Mouse (Mus musculus) ovary, postnatal 14 days (tissue): Measurements from ENCODE around the gene Tssk1.
A peak's percentile ranks its signal among the peaks of the same experiment; 100 is the strongest.

ENCODE experiments used
- DNase-seq: peaks from one replicate; pipeline ENCODE4 v3.0.0; 2022; ENCODE audit warnings: low spot score

Gene Tssk1

GRCm38 (mm10) chr16:17898462-17898861, 4.4 kb downstream of the Tssk1 start, which contains the start of the genes Dgcr2 and Tssk2:
Dgcr2 (minus strand) TSS chr16:17898562.
Tssk2 (plus strand) TSS chr16:17898637.
- no peak for DNase-seq

DNA sequence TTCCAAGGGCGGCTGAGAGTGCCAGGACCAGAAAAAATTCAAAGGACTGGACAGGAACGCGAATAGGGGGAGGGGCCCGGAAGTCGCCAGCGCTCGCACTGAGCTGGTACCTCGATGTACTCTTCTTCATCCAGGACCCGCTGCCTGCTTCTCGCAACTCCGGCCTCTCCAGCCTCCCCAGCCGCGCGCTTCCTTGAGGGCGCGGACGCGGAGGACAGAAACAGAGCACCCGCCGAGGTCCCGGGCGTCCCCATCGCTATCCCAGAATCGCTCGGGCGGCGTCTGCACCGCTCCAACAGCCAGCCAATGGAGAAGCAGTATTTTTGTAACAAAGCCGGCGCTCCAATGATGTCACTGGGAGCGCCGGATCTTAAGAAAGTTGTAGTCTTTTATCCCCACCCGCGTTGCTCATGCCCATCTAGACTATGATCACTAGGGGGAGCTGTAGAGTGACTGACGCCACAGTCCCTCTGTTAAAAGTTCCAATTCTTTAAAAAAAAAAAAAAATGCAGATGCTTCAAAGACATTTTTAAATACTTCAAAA, 17.1 kb downstream of the Tssk1 start, which contains the start of gene Ess2:
Gene Ess2 (minus strand): TSS at position 297 of the 544 bp plus-strand sequence.
- peak; percentile 76 for DNase-seq

DNA sequence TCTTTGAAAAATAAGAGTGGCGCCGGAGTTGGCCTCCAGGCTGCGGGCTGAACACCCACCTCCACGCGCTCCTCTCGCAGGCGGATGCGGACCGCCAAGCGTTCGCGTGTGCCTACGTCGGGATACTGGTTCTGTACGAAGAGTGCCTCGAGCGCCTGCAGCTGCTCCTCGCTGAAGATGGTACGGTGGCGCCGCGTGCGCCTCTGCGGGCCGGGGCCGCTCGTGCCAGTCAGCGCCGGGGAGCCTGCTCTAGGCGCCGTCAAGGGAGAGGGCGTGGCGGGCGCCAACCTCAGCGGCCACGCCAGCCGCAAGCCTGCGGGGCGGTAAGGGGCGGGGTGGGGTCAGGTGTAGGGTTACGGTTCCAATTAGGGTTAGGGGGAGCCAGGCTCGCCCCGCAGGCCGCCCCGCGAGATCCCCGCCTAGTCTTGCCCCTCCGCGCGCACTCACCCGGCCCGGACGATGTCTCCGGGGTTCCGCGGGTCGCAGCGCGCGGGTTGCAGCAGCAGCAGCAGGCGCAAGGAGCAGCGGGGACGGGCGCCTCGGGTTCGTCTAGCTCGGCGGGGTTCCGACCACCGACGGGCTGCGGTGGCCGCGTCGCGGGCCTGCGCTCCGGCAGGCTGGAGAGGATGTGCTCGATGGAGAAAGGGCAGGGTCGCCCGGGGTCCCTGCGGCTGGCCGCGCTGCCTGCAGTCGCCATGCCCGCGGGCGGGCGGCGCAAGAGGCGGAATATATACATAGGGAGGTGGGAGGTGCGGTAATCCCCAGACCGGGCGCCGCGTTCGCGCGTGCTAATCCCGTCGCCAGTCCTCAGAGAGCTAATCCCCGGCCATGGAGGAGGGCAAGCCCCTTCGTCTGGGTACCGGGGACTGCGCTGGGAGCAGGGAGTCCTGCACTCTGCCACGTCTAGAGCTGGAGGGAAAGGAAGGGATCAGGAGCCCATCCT, 20.6 kb downstream of the Tssk1 start, which contains the start of gene Gsc2:
Gene Gsc2 (minus strand): TSS at position 753 of the 943 bp plus-strand sequence.
- no peak for DNase-seq

DNA sequence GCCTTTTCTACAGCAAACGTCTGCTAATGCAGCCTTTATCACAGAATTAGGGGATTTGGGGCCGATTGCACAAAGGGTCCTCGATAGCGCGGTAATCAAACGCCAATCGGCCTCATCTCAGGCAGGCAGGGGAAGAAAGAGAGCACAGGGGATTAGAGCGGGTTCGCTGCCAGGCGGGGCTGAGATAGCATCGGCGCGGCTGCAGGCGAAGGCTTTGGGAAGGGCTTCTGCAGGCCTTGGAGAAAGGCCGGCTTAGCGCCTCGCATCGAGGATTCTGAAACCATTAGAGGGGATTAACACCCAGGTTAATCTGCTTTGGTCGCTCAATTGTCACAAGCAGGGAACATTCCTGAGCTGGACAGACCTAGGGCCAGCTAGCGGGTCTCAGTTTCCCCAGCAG, 26.6 kb downstream of the Tssk1 start:
- DNase-seq = no peak

DNA sequence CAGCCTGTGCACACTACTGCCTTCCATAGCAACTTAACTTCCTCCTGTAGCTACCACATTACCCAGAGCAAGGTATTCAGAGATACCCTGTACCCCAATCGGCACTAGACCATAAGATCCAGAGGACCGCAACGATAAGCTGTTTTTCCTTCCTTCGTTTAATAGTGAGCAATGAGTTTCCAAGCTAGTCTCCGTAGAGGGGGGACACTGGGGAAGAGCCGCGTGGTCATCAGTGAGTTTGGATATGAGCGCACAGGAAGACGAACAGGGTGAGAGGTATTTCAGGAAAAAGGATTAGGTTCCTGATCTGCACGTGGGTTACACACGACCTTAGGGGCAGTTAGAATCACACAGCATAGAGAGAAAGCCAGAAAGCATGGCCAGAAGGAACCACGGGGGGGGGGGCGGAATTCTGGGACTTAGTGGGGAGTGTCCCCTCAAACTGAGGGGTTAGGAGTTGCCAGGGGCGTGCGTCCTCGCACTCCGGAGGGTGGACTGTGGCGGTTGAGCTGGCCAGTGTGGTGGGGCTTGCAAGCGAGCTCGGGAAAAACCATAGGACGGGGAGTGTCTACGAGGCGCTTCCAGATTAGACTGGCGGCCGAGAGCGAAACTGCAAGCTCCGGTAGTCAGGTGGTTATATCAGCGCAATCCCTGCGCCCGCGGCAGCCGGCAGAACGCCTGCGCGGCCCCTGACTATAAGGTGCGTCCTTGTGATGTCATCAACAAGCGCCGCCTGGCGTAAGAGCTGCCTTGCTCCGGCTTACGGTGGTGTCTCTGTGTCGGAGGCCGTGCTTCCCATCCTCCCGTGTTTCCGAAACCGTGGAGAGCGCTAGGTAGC, 27.5 kb downstream of the Tssk1 start:
- peak; percentile 93 for DNase-seq

- no peak for DNase-seq
Observed at GRCm38 (mm10) chr16:17922163-17922538, 28.1 kb downstream of the Tssk1 start.

GRCm38 (mm10) chr16:17927351-17928082, 33.5 kb downstream of the Tssk1 start:
- DNase-seq = no peak

DNA sequence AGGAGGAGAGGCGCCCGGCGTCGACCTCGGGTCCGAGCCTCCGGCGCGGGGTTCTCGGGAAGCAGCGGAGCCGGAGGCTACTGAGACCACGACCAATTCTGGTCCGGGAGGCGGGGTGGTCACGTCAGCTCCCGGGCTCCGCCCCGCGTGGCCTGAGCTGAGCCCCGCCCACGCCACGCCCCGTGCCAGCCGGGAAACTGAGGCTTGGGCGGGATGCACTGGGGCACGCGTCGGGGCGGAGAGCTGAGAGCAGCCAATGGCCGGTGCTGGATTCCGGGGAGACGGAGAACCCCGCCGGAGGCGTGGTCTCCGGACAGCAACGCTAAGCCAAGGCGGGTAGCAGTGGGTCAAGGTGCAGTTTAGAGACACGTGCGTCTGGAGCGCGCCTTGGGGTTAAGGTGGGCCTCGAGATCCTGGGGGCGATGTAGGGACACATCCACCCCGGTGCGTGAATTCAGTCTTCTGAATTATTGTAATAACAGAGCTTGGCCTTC, 34.1 kb downstream of the Tssk1 start, which contains the start of gene Slc25a1:
Gene Slc25a1 (minus strand): TSS at position 133 of the 494 bp plus-strand sequence.
- peak; percentile 65 for DNase-seq

- peak; percentile 68 for DNase-seq
Observed at GRCm38 (mm10) chr16:17928627-17929104, 34.6 kb downstream of the Tssk1 start.

- no peak for DNase-seq
Observed at GRCm38 (mm10) chr16:17929211-17929610, 35.2 kb downstream of the Tssk1 start.

DNA sequence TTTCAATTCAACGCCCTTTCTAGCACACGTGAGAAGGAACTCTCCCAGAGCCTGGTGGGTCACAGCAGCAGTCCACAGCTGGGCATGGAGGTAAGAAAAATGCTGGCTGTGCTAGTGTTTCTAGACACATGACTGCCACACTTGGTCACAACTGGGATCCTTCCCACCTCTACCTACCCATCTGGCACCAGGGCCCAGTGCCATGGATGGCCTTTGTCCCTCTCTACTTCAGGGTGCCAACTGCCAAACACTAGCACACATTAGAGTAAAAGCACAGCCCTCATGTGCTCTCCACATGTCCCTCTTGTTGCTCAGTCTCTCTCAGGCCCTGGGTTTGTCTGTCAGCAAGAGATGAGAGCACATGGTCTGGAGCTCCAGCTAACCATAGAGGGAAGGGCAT, 35.6 kb downstream of the Tssk1 start:
- DNase-seq = no peak

- no peak for DNase-seq
Observed at GRCm38 (mm10) chr16:17931906-17932460, 38.0 kb downstream of the Tssk1 start.

DNA sequence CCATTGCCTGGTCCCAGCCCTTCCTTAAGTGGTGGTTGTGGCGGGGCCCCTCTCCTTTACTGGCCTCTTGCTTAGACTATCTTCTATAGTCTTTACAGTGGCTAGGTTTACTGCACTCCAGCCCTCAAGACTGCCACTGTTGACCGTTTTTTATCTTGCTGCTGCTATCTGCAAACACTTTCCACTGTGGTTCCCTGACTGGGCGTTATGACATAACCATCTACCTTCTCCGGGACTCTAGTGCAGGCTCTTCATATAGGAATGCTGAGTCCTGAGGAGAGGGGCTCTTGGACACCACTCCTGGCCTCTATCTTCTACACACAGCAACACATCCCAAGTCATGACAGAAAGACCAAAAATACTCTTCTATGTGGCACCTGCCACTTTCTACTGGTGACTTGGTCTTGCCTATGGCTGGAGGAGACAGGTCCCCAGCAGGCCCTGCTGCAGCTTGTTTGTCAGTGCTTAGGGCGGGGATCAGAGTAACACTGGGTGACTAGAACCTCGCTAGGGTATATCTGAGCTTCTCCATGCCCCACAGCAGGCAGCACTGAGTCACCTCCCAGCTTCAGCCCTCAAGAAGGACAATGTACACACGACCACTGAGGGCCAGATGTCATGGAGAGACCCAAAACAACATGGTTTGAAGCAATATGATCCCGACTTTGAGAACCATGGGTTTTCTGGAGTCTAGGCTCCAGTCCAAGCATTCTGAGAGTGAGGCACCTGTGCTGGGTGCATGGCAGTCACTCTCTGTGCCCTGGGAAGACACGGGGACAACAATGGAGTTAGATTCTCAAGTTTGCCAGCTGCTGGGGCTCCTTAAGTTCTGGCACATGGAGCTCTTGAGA, 39.8 kb downstream of the Tssk1 start:
- no peak for DNase-seq

DNA sequence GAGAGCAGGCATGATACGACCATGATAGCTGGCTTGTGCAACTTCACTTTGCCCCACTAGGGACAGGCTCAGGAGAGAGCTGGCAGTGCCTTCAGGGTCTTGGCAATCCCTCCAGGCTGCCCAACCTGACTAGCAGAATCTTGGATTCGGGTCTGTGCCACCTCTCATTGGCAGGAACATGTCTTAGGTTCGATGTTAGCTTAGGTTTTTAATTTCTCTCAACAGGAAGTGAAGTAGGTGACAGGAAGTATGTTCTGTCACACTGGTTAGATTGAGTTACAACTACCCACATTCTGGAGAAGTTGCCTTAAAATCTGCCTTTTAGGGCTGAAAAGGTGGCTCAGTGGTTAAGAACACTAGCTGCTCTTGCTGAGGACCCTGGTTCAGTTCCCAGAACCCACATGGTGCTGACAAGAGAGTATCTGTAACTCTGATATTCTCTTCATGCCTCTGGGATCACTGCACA, 40.5 kb downstream of the Tssk1 start:
- no peak for DNase-seq

- no peak for DNase-seq
Observed at GRCm38 (mm10) chr16:17936776-17937175, 42.8 kb downstream of the Tssk1 start.

GRCm38 (mm10) chr16:17938187-17938586, 44.2 kb downstream of the Tssk1 start:
- DNase-seq = no peak

GRCm38 (mm10) chr16:17938821-17939220, 44.8 kb downstream of the Tssk1 start:
- peak; percentile 51 for DNase-seq

DNA sequence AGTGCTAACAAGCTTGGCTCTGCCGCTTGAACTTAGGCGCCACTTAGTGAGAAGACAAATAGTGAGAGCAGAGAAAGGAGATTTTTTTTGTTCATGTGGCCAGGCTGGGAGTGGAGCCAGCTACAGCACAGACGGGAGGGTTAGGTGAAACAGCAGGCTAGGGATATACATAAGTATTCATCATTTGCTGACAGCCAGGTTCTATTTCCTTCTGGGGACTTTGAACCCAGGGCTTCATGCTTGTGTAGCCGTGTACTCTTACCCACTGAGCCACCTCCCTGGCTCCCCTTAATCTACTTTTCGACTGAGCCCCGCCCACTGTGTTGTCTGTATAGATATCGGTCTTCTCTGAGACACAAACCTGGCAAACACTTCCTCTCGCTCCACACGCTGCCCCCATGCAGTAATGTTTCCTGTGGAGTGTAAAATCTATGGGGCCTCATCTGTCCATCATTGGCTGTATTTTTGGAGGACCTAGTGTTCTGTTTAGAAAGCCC, 45.3 kb downstream of the Tssk1 start:
- DNase-seq = no peak

DNA sequence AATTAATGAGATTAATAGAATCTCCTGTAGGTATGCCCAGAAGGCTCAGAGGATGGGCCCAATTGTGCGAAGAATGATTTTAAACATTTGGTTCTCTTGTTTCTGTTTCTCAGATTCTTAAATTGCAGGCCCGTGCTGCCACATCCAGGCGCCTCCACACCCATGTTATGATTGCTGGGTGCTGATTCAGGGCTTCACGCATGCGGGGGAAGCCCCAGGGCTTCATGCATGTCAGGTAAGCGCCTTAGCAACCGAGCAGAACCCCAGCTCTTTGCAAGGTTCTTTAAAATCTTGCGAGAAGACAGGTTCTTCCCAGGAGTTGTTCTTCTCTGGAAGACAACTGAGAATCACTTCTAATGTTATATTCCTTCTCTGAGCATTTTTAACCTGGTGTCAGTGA, 49.4 kb downstream of the Tssk1 start:
- no peak for DNase-seq
